Mouse (Mus musculus): ENCODE data around the gene Ogfod1. TPM values are rescaled to one million over a fixed set of nuclear protein-coding genes. Genes with fewer than 3 reads are reported as not detected.

The Ogfod1 gene
- polyA plus RNA-seq, 1 experiment from 2014 or later, result 13.6 TPM

Other genes starting within 250 kb of the Ogfod1 start
- 77.6 and 86.0 TPM in 2 replicates for gene Gnao1, start 227.2 kb upstream of the Ogfod1 start, polyA plus RNA-seq (2016; fragmentation: Nextera tagmentation; extraction: Ambion mirVana)
- 75.4 and 77.5 TPM in 2 replicates for gene Amfr, start 24.4 kb upstream of the Ogfod1 start, polyA plus RNA-seq (2016; fragmentation: Nextera tagmentation; extraction: Ambion mirVana)
- gene Nudt21, start 167 bp upstream of the Ogfod1 start, polyA plus RNA-seq (2016; fragmentation: Nextera tagmentation; extraction: Ambion mirVana), result 167 and 173 TPM in 2 replicates
- gene Bbs2, start 61.7 kb downstream of the Ogfod1 start, polyA plus RNA-seq (2016; fragmentation: Nextera tagmentation; extraction: Ambion mirVana), result 25.3 and 25.4 TPM in 2 replicates
- gene Mt4, start 100.0 kb downstream of the Ogfod1 start, polyA plus RNA-seq (2016; fragmentation: Nextera tagmentation; extraction: Ambion mirVana), result not detected in 2 replicates
- 16.9 and 23.8 TPM in 2 replicates for gene Mt3, start 115.4 kb downstream of the Ogfod1 start, polyA plus RNA-seq (2016; fragmentation: Nextera tagmentation; extraction: Ambion mirVana)
- 12.9 and 13.1 TPM in 2 replicates for gene Mt2, start 135.5 kb downstream of the Ogfod1 start, polyA plus RNA-seq (2016; fragmentation: Nextera tagmentation; extraction: Ambion mirVana)
- 31.1 and 38.8 TPM in 2 replicates for gene Mt1, start 141.9 kb downstream of the Ogfod1 start, polyA plus RNA-seq (2016; fragmentation: Nextera tagmentation; extraction: Ambion mirVana)
- 96.7 and 98.4 TPM in 2 replicates for gene Nup93, start 177.4 kb downstream of the Ogfod1 start, polyA plus RNA-seq (2016; fragmentation: Nextera tagmentation; extraction: Ambion mirVana)

Data from midbrain, embryonic 12.5 days (tissue).